Mouse (Mus musculus): ENCODE measurements around the gene Pex5l.

Pex5l gene

GRCm38 (mm10) chr3:32924168-32924567, 218.9 kb downstream of the Pex5l start:
- DNase-seq, result peak; percentile 39

DNA sequence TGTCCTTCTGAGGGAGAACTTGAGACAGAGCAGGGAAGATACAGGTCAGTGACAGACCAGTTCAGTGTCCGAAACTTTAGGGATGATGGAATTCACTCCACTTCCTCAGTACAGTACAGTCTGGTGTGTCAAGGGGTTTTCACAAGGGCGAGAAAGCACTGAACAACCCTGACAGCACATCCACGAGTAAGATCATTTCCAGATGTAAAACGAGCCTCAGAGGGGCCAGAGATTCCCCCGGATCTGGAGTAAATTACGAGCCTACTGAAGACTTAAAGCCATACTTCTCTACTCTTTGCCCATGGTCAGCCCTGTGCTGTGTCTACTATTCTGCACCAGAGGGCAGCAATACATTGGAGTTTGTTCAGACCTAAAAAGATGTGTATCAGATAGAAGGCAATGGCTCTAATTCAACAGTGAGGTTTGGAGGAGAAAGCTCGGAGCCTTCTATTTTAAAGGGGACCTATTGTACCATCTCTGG, 232.9 kb downstream of the Pex5l start:
- DNase-seq, result peak; percentile 43

DNA sequence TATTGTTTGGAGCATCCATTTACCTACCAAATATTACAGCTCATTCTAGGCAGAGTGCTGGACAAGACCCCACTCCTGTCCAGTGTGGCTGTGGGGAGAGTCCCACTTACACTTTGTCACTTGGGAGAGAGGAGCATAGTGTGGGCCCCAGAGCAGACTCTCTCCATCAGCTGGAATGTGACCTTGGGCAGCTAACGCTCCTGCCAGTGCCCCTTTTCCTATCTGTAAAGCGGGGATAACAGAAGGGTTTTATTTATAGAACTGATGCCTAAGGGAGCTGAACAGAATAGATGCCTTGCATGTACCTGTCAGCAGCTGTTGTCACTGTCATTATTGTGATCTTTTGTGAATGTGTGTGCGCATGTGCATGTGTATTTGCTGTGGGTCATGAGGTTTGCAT, 234.6 kb downstream of the Pex5l start:
- DNase-seq, result peak; percentile 89

- DNase-seq, result peak; percentile 57
Observed at GRCm38 (mm10) chr3:32905850-32906779, 236.9 kb downstream of the Pex5l start.

- DNase-seq, result no peak
Observed at GRCm38 (mm10) chr3:32904599-32904998, 238.4 kb downstream of the Pex5l start.

- peak; percentile 43 for DNase-seq
Observed at GRCm38 (mm10) chr3:32903462-32903861, 239.6 kb downstream of the Pex5l start.
